Mouse (Mus musculus): ENCODE data around the gene Copb2. TPM values are rescaled to one million over a fixed set of nuclear protein-coding genes. Genes with fewer than 3 reads are reported as not detected.

Gene Copb2
- polyA plus RNA-seq, 1 experiment from 2014 or later = 158 TPM

GRCm38 (mm10) chr9:98544042-98544441, 19.5 kb upstream of the Copb2 start:
- DNase-seq (ENCODE audit: low spot score) = no peak
- H3K27me3 ChIP-seq (ENCODE audit: low read depth, poor library complexity, severe bottlenecking) = no peaks in the 10 kb centered on the region
- H3K27ac ChIP-seq (replicated peaks) = no peak overlapping the region
- H3K4me1 ChIP-seq = no peaks in the 10 kb centered on the region
- no peaks in the 10 kb centered on the region for H3K36me3 ChIP-seq
- no peaks in the 10 kb centered on the region for H3K9me3 ChIP-seq (replicated peaks)
- 77% methylated on average over 3 of the region's 3 CpGs for WGBS
- H3K4me3 ChIP-seq = no peak overlapping the region

- H3K27ac ChIP-seq (replicated peaks) = no peak overlapping the region
- H3K4me1 ChIP-seq = no peaks in the 10 kb centered on the region
- H3K27me3 ChIP-seq (ENCODE audit: low read depth, poor library complexity, severe bottlenecking) = no peaks in the 10 kb centered on the region
- DNase-seq (ENCODE audit: low spot score) = no peak
- WGBS = 95% methylated on average over 4 of the region's 4 CpGs
- H3K9me3 ChIP-seq (replicated peaks) = no peaks in the 10 kb centered on the region
- peaks cover 100% of the 10 kb centered on the region for H3K36me3 ChIP-seq
- no peak overlapping the region for H3K4me3 ChIP-seq
These were observed 20.3 kb downstream of the Copb2 start for GRCm38 (mm10) chr9:98583852-98584251.

DNA sequence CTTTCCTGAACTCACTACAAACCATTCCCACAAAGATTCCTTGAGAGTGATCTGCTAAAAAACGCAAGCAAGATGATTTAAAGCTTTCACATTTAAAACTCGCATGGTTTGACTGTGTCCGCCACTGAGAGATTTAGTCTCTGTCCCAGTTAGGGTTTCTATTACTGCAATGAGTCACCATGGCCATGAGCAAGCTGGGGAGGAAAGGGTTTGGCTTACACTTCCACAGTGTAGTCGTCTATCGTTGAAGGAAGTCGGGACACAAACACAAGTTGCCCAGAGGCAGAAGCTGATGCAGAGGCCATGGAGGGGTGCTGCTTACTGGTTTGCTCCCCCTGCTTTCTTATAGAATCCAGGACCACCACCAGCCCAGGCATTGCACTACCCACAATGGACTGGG, 36.6 kb downstream of the Copb2 start:
- peaks cover 37% of the 10 kb centered on the region for H3K36me3 ChIP-seq
- DNase-seq (ENCODE audit: low spot score) = no peak
- no peaks in the 10 kb centered on the region for H3K27me3 ChIP-seq (ENCODE audit: low read depth, poor library complexity, severe bottlenecking)
- no peak overlapping the region for H3K27ac ChIP-seq (replicated peaks)
- WGBS = 90% methylated on average over 6 of the region's 6 CpGs
- H3K4me1 ChIP-seq = peaks cover 14% of the 10 kb centered on the region
- no peaks in the 10 kb centered on the region for H3K9me3 ChIP-seq (replicated peaks)
- peak overlapping the region; percentile 89 for H3K4me3 ChIP-seq

DNA sequence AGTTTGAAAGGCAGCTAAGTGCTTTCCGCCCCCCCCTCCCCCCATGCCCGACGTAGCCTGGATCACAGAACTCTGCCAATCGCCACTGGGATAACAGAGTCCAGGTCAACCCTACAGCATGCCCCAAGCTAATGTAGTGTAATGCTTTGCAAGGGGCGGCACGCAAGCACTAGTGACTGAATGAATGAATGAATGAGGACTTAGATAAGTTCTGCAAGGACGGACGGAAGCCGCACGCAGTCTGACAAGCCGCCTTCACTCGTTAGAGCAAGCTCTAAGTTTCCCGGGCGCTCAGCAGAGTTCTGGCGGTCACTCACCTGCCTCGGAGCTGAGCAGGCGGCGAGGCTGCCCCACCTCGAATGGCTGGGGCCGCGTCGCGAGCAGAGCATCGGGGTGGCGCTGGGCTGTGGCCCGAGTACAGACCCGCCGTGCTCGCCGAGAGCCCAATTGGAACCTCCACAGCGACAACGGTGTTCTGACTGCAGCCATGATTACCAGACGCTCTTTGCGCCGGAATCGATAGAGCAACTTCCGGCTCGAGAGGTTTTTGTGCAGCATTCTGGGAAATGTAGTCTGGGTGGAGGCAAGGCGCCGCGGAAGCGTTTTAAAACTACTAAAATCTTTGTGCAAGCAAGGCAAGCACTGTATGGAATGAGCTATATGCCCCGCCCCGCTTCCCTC, 37.8 kb downstream of the Copb2 start, which contains the start of gene Mrps22:
TSS of gene Mrps22 (minus strand) at position 505 of the 681 bp plus-strand sequence.
- Histone ChIP-seq H3K36me3 (peaks cover 25% of the 10 kb centered on the region), H3K4me1 (peaks cover 14% of the 10 kb centered on the region), H3K27ac (replicated peaks) (peak within 1 kb of the TSS; percentile 85), H3K27me3 (ENCODE audit: low read depth, poor library complexity, severe bottlenecking) (no peaks in the 10 kb centered on the region), H3K4me3 (peak within 1 kb of the TSS; percentile 89), H3K9me3 (replicated peaks) (no peaks in the 10 kb centered on the region)
- under 1% methylated on average over 44 of the region's 44 CpGs for whole genome bisulfite sequencing
- DNase-seq (ENCODE audit: low spot score) = peak; percentile 84

DNA sequence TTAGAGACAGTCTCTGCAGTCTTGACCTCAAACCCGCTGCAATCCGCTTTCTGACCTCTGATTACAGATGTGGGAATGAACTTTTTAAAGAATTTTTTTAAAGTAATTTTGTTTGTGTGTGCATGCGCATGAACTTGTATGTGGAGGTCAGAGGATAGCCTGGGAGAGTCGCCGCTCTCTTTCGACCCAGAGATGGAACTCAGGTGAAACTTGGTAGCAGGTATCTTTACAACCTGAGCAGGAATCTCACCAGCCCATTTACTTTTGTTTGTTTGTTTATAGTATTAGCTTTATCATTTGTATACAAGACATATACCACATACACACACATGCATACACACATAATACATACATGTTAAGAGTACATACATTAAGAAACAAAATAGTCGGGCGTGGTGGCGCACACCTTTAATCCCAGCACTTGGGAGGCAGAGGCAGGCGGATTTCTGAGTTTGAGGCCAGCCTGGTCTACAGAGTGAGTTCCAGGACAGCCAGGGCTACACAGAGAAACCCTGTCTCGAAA, 38.4 kb downstream of the Copb2 start:
- no peak for DNase-seq (ENCODE audit: low spot score)
- Histone ChIP-seq H3K27me3 (ENCODE audit: low read depth, poor library complexity, severe bottlenecking) (no peaks in the 10 kb centered on the region), H3K4me3 (peak overlapping the region; percentile 89), H3K27ac (replicated peaks) (peak overlapping the region; percentile 85), H3K4me1 (peaks cover 14% of the 10 kb centered on the region), H3K36me3 (peaks cover 19% of the 10 kb centered on the region), H3K9me3 (replicated peaks) (no peaks in the 10 kb centered on the region)
- 53% methylated on average over 11 of the region's 11 CpGs for WGBS

DNA sequence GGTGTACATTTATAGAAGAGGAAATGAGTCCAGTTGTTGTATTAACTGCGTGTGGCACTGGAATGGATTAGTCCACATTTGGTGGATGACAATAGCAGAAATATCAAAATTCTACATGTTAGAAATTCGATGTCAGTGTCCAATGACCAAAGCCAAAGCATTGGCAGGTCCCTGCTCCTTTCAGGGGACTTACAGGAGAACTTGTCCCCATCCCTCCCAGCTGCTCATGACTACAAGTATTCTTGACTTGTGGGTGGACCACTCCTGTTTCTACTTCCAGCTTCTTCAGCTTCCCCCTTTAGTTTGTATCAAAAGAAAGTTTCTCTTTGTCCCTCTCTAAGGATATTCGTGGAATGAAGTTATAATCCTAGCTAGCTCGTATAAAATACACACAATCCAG, 41.4 kb downstream of the Copb2 start:
- peaks cover 13% of the 10 kb centered on the region for H3K4me1 ChIP-seq
- H3K27ac ChIP-seq (replicated peaks) = no peak overlapping the region
- DNase-seq (ENCODE audit: low spot score) = no peak
- H3K9me3 ChIP-seq (replicated peaks) = no peaks in the 10 kb centered on the region
- no peaks in the 10 kb centered on the region for H3K36me3 ChIP-seq
- no peak overlapping the region for H3K4me3 ChIP-seq
- H3K27me3 ChIP-seq (ENCODE audit: low read depth, poor library complexity, severe bottlenecking) = no peaks in the 10 kb centered on the region
- 71% methylated on average over 4 of the region's 4 CpGs for WGBS

GRCm38 (mm10) chr9:98628480-98628879, 65.0 kb downstream of the Copb2 start:
- no peaks in the 10 kb centered on the region for H3K36me3 ChIP-seq
- DNase-seq (ENCODE audit: low spot score) = no peak
- no peaks in the 10 kb centered on the region for H3K27me3 ChIP-seq (ENCODE audit: low read depth, poor library complexity, severe bottlenecking)

GRCm38 (mm10) chr9:98633287-98634162, 70.0 kb downstream of the Copb2 start:
- WGBS = 78% methylated on average over 13 of the region's 13 CpGs
- Histone ChIP-seq H3K9me3 (replicated peaks) (no peaks in the 10 kb centered on the region), H3K4me3 (no peak overlapping the region), H3K36me3 (no peaks in the 10 kb centered on the region), H3K27me3 (ENCODE audit: low read depth, poor library complexity, severe bottlenecking) (no peaks in the 10 kb centered on the region), H3K27ac (replicated peaks) (no peak overlapping the region; the same call in 1 of the 2 replicates), H3K4me1 (peaks cover 23% of the 10 kb centered on the region)
- DNase-seq (ENCODE audit: low spot score) = no peak

More at GRCm38 (mm10) chr9:98628480-98628879, 65.0 kb downstream of the Copb2 start:
- 49% methylated on average over 3 of the region's 3 CpGs for WGBS
- Histone ChIP-seq H3K9me3 (replicated peaks) (no peaks in the 10 kb centered on the region), H3K4me1 (peaks cover 10% of the 10 kb centered on the region), H3K4me3 (no peak overlapping the region), H3K27ac (replicated peaks) (no peak overlapping the region)

Other genes with a start within 250 kb of the Copb2 start
- gene Rbp1, start 140.8 kb upstream of the Copb2 start, polyA plus RNA-seq (2016; fragmentation: Nextera tagmentation; extraction: Ambion mirVana) = 25.5 and 29.8 TPM in 2 replicates
- gene Rbp2, start 77.6 kb upstream of the Copb2 start, polyA plus RNA-seq (2016; fragmentation: Nextera tagmentation; extraction: Ambion mirVana) = 0.50 and 1.1 TPM in 2 replicates
- 74.8 and 80.2 TPM in 2 replicates for gene Mrps22, start 37.9 kb downstream of the Copb2 start, polyA plus RNA-seq (2016; fragmentation: Nextera tagmentation; extraction: Ambion mirVana)